Mouse (Mus musculus) liver, embryonic 13.5 days (tissue): ENCODE measurements around the gene Zfp580. TPM values are rescaled to one million over a fixed set of nuclear protein-coding genes. Genes with fewer than 3 reads are reported as not detected.
"Not testable (repeated sequence)": the region's sequence is repeated elsewhere in the genome, so short reads cannot be mapped to it uniquely, and the experiment has no call there.

Experiments used
- ATAC-seq: fragments of 200-750 bp; cut with Nextera tagmentation; 2 replicates; pipeline ENCODE4 v1.8.0; 2017; ENCODE audit warnings: low read depth, mild to moderate bottlenecking, moderate number of reproducible peaks, moderate library complexity
- DNase-seq: peaks from one replicate; pipeline ENCODE4 v3.0.0; 2022
- H3K27ac ChIP-seq: fragments of 300-500 bp; sonication (generic); 2 replicates; pipeline ENCODE4 v1.5.1; 2015; ENCODE audit warnings: moderate library complexity, mild to moderate bottlenecking, inconsistent platforms
- H3K27me3 ChIP-seq: fragments of 300-500 bp; sonication (generic); 2 replicates; pipeline ENCODE4 v1.6.1; 2015; ENCODE audit warnings: mild to moderate bottlenecking, inconsistent platforms
- H3K36me3 ChIP-seq: fragments of 300-500 bp; sonication (generic); 2 replicates; pipeline ENCODE4 v1.6.1; 2015; ENCODE audit warnings: mild to moderate bottlenecking, inconsistent platforms
- H3K4me1 ChIP-seq: fragments of 300-500 bp; sonication (generic); replicated peaks from 2 replicates; pipeline ENCODE4 v1.6.1; 2015; ENCODE audit warnings: inconsistent platforms
- H3K4me2 ChIP-seq: fragments of 300-500 bp; sonication (generic); 2 replicates; pipeline ENCODE4 v1.6.1; 2015; ENCODE audit warnings: inconsistent platforms, mild to moderate bottlenecking, moderate library complexity
- H3K4me3 ChIP-seq: fragments of 300-500 bp; sonication (generic); replicated peaks from 2 replicates; pipeline ENCODE4 v1.5.1; 2015; ENCODE audit warnings: mild to moderate bottlenecking, inconsistent platforms
- H3K9ac ChIP-seq: fragments of 300-500 bp; sonication (generic); 2 replicates; pipeline ENCODE4 v1.6.1; 2015; ENCODE audit warnings: mild to moderate bottlenecking, inconsistent platforms
- H3K9me3 ChIP-seq: fragments of 300-500 bp; sonication (generic); replicated peaks from 2 replicates; pipeline ENCODE4 v1.6.1; 2016; ENCODE audit warnings: inconsistent platforms
- WGBS: fragments of 180-500 bp; shearing (Covaris S2); methylation state at CpG from one replicate; pipeline ENCODE4 v1.1.7; 2015; ENCODE audit not compliant: insufficient replicate concordance; 5-methylcytosine and 5-hydroxymethylcytosine counted together
- polyA plus RNA-seq: library from polyadenylated mRNA; unstranded; fragments of >200 nt; fragmentation: Nextera tagmentation; extraction: Ambion mirVana; gene quantifications from 2 replicates; pipeline ENCODE4 v1.2.1, GENCODE M21; 2015

The Zfp580 gene
- polyA plus RNA-seq, 1 experiment from 2014 or later: 2.7 TPM

DNA sequence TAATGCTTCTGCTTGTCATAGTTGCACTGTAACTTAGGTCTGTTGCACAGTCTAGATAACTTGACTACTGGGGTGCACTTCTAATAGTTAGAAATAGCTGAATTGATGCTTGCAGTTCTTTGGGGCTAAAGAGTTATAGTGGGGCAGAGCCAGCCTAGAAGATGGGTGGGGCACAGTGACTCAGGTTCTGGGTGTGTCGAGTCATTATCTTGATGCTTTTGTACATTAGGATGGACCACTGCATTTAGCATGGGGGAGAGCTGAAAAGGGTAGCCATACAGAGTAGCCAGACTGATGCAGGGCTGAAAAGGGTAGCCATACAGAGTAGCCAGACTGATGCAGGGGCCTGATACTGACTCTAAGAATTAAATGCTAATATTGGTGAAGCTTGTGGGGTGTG, 22.2 kb downstream of the Zfp580 start:
- Histone ChIP-seq H3K9ac (peak overlapping the region; percentile 64), H3K9me3 (no peaks in the 10 kb centered on the region), H3K27ac (peak overlapping the region; percentile 89), H3K4me1 (peaks cover 70% of the 10 kb centered on the region), H3K4me2 (peak overlapping the region; percentile 59), H3K27me3 (no peaks in the 10 kb centered on the region), H3K36me3 (peaks cover 99% of the 10 kb centered on the region), H3K4me3 (peak overlapping the region; percentile 25)
- DNase-seq (peak; percentile 66), ATAC-seq (peak; percentile 78)
- WGBS: 7% methylated on average over 1 of the region's 1 CpGs

DNA sequence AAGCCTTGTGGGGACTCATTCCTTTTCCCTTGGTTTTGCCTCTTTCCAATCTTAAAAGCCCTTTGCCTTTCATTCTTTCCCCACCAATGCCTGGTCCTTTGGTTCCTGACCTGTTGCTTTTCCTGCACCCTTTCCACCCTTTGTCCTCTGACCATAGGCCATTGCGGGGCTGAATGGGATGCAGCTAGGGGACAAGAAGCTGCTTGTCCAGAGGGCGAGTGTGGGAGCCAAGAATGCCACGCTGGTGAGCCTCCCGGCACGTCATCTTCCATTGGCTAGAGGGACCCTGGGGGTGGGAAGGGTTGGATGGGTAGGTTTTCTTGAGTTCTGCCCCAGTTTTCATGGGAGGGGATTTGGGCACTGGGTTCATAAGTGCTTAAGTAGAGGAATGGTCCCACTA, 23.6 kb downstream of the Zfp580 start:
- 0 out of 2 replicates have a peak overlapping the region, but pooled peaks have one; percentile 29 for H3K9ac ChIP-seq
- no peaks in the 10 kb centered on the region for H3K9me3 ChIP-seq
- peak overlapping the region; percentile 64 for H3K27ac ChIP-seq
- H3K4me1 ChIP-seq: peaks cover 73% of the 10 kb centered on the region
- H3K36me3 ChIP-seq: peaks cover 92% of the 10 kb centered on the region
- H3K4me2 ChIP-seq: 0 out of 2 replicates have a peak overlapping the region, but pooled peaks have one; percentile 3
- H3K4me3 ChIP-seq: no peak overlapping the region
- ATAC-seq (no peak), DNase-seq (no peak)
- no peaks in the 10 kb centered on the region for H3K27me3 ChIP-seq
- WGBS: 87% methylated on average over 5 of the region's 5 CpGs

DNA sequence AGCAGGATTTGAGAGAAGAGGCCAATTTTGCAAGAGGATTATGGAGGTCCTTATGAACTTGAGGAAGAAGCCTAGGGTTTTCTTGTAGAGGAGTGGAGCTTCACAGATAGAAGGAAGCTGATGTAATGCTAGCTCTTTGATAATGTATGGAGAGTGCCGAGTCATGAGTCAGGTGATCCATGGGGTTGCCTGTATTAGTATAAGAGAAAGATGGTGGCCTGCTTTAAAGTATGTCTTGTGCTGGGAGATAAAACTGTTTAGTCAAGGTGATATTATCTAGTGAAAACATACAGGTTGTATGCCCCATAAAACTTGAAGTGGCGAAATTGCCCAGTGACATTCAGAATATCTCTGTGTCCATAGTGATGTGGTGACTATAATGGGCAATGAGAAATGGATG, 25.6 kb downstream of the Zfp580 start:
- H3K9me3 ChIP-seq: no peaks in the 10 kb centered on the region
- ATAC-seq (peak; percentile 17; the same call in 1 of the 2 replicates), DNase-seq (peak; percentile 50)
- H3K4me1 ChIP-seq: peaks cover 71% of the 10 kb centered on the region
- WGBS: 41% methylated on average over 2 of the region's 2 CpGs
- 0 out of 2 replicates have a peak overlapping the region, but pooled peaks have one; percentile 14 for H3K9ac ChIP-seq
- peaks cover 74% of the 10 kb centered on the region for H3K36me3 ChIP-seq
- no peak overlapping the region for H3K4me3 ChIP-seq
- peak overlapping the region; percentile 34 for H3K4me2 ChIP-seq
- no peaks in the 10 kb centered on the region for H3K27me3 ChIP-seq
- H3K27ac ChIP-seq: peak overlapping the region; percentile 83

DNA sequence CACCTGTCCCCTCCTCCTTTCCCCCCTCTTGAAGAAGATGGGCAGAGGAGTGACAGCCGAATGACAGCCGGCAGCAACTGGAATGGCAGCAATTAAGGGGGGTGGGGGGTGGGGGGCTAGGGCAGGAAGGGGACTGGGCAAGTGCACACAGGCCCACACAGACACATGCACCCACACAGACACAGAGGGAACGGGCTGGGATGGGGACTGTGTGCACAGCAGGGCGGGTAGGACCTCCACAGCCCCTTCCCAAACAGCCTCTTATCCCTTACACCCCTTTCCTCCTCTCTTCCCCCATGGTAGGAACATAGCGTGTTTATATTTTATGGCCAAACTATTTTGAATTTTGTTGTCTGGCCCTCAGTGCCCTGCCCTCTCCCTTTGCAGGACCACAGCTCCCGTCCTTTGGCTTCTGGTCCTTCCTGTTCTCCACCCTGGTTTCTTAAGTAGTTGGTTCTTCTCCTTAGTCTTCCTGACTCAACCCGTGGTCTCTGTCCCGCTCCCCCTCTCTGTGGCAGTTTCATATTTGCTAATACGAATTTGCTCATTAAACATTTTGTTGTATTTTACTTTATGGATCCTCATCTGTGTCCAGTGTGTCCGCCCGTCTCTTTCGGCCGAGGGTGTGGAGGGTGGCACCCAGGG, 28.1 kb downstream of the Zfp580 start:
- H3K36me3 ChIP-seq: peaks cover 72% of the 10 kb centered on the region
- peaks cover 71% of the 10 kb centered on the region for H3K4me1 ChIP-seq
- H3K4me2 ChIP-seq: peak overlapping the region; percentile 84
- peak overlapping the region; percentile 95 for H3K27ac ChIP-seq
- not testable (repeated sequence) for ATAC-seq, H3K27me3 ChIP-seq, H3K9me3 ChIP-seq, DNase-seq
- H3K9ac ChIP-seq: peak overlapping the region; percentile 98
- whole genome bisulfite sequencing: 36% methylated on average over 9 of the region's 13 CpGs
- peak overlapping the region; percentile 90 for H3K4me3 ChIP-seq

DNA sequence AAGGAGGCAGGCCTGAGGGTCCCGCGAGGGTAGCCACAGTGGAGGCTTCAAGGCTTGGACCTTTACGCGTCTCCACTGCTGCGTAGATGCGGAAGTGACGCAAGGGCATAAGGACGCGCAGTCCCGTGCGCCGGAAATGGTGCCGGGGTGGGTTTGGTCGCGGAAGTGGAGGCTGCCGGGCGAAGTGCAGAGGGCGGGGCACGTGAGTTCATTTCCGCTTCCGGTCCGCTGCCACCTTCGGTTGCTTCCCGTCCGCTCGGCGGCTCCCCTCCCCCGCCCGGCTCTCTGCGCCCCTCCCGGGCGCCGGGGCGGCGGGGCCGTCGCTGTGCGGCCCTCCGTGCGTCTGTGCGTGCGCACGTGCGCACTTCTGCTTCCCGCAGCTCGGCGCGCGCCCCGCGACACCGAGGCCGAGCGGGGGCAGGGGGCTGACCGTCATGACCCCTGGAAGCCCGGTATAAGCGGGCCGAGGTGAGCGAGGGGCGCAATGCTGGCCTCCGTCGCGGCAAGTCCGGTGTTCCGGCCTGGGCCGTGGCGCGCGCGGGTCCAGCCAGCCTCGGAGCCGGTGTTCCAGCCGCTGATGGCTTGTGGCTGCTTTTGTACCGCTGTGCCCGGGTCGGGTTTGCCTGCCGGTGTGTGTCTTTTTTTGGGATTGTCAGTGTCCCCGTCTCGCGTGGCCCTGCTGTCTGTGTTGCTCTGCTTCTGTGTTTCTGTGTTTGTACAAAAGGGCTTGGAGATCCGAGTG, 28.8 kb downstream of the Zfp580 start, which contains the start of gene Epn1:
Gene Epn1 (plus strand): TSS at position 226 of the 742 bp plus-strand sequence.
- peak within 1 kb of the TSS; percentile 90 for H3K4me3 ChIP-seq
- no peaks in the 10 kb centered on the region for H3K9me3 ChIP-seq
- H3K27ac ChIP-seq: peak within 1 kb of the TSS; percentile 95
- H3K9ac ChIP-seq: peak within 1 kb of the TSS; percentile 98
- peaks cover 71% of the 10 kb centered on the region for H3K4me1 ChIP-seq
- no peaks in the 10 kb centered on the region for H3K27me3 ChIP-seq
- H3K36me3 ChIP-seq: peaks cover 72% of the 10 kb centered on the region
- H3K4me2 ChIP-seq: peak within 1 kb of the TSS; percentile 84
- peak; percentile 93 for DNase-seq
- WGBS: under 1% methylated on average over 79 of the region's 81 CpGs
- ATAC-seq: peak; percentile 90

DNA sequence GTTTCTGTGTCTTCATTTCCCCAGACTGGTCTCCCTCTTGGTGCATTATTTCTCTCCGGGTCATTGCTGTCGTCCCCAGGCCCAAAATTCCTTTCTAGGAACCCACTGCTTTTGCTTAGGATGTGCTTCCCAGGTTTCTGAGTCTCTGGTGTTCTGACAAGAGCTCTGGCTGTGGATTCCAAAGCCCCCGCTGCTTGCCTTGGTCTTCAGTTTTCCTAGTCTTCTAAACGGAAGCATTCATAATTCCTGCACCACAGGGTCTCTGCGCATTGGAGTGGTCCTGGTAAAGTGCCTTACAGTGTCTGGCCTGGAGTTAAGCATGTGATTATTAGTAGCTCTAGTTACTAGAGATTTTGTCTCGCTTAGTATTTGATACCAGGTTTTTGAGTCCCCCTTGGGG, 29.5 kb downstream of the Zfp580 start:
- peaks cover 71% of the 10 kb centered on the region for H3K4me1 ChIP-seq
- ATAC-seq: no peak

DNA sequence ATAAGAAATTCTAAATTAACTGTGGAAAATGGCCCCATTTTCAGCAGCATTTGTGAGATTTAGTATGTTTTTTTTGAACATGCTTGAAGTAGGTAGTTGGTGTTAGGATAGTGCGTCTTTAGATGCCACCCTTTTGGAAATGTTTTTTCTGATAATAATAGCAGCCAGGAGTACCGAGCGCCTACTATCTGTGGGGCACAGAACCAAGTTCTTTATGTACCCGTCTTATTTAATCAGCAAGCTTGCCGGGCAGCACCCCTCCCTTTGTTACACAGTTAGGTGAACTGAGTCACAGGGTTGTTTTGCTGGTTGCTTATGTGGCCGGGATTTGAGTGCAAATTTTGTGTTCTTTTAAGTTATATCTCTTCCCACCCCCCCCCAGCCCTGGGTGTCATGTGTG, 29.9 kb downstream of the Zfp580 start:
- ATAC-seq (peak; percentile 56), DNase-seq (peak; percentile 66)
- Histone ChIP-seq H3K4me1 (peaks cover 71% of the 10 kb centered on the region), H3K36me3 (peaks cover 73% of the 10 kb centered on the region), H3K9me3 (no peaks in the 10 kb centered on the region), H3K27me3 (no peaks in the 10 kb centered on the region), H3K27ac (peak overlapping the region; percentile 95), H3K4me2 (peak overlapping the region; percentile 84), H3K9ac (peak overlapping the region; percentile 98), H3K4me3 (peak overlapping the region; percentile 90)
- WGBS: 16% methylated on average over 6 of the region's 6 CpGs

More for the DNA sequence above, 29.5 kb downstream of the Zfp580 start:
- no peaks in the 10 kb centered on the region for H3K9me3 ChIP-seq
- peak overlapping the region; percentile 95 for H3K27ac ChIP-seq
- peak overlapping the region; percentile 98 for H3K9ac ChIP-seq
- H3K4me2 ChIP-seq: peak overlapping the region; percentile 84
- peaks cover 72% of the 10 kb centered on the region for H3K36me3 ChIP-seq
- H3K27me3 ChIP-seq: no peaks in the 10 kb centered on the region
- peak overlapping the region; percentile 90 for H3K4me3 ChIP-seq
- no peak for DNase-seq
- 6% methylated on average over 6 of the region's 6 CpGs for WGBS

DNA sequence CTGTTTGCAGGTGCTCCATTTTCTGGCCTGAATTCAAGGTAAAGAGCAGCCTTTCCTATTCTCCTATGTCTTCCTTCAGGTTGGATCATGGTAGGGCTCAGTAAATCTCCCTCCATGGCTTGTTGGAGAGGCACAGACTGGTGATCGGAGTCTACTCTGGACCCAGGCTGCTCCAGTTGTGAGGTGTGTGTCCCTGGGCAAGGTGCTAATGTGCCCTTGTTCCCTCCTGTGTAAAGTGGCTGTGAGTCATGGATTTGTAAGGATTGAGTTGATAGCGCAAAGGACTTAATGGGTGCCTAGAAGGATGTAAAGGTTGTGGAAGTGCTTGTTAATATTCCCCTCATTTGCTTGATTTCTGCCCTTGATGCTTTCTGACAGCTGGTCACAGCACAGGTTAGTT, 30.6 kb downstream of the Zfp580 start:
- Histone ChIP-seq H3K4me2 (peak overlapping the region; percentile 84), H3K4me1 (peaks cover 69% of the 10 kb centered on the region), H3K4me3 (peak overlapping the region; percentile 90), H3K27me3 (no peaks in the 10 kb centered on the region), H3K9ac (peak overlapping the region; percentile 98), H3K27ac (peak overlapping the region; percentile 95), H3K36me3 (peaks cover 73% of the 10 kb centered on the region), H3K9me3 (no peaks in the 10 kb centered on the region)
- no peak for DNase-seq
- 80% methylated on average over 2 of the region's 2 CpGs for WGBS
- ATAC-seq: no peak

DNA sequence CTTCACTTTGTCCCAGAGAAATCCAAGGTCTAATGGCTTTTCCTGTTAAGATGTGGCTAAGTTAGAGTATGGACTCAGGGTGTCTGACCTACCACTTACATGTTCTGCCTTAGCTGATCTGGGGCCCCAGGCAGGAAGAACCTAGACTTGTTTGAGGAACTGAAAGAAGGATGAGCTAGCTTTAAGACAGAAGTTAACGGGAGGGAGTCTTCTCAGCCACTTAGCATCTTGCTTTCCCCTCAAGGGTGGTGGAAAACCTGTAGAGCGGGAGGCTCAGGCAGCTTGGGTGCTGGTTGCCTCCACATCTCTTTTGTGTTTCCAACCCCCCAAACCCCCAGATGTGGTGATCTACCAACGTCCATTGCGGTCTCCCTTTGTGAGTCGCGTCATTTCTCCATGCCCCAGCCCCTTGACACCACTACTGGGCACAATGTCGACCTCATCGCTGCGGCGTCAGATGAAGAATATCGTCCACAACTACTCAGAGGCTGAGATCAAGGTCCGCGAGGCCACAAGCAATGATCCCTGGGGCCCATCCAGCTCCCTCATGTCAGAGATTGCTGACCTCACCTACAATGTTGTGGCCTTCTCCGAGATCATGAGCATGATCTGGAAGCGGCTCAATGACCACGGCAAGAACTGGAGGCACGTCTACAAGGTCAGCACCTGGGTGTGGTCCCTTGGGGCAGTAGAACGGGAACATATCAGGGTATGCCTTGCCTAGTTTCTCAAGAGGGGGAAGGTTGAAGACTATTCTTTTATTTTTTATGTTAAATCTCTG, 32.2 kb downstream of the Zfp580 start:
- DNase-seq: no peak
- H3K36me3 ChIP-seq: peaks cover 73% of the 10 kb centered on the region
- ATAC-seq: no peak
- H3K4me2 ChIP-seq: peak overlapping the region; percentile 28
- peak overlapping the region; percentile 32 for H3K27ac ChIP-seq
- WGBS: 83% methylated on average over 18 of the region's 18 CpGs
- H3K27me3 ChIP-seq: no peaks in the 10 kb centered on the region
- H3K9me3 ChIP-seq: no peaks in the 10 kb centered on the region
- peak overlapping the region; percentile 15 for H3K4me3 ChIP-seq
- H3K9ac ChIP-seq: 0 out of 2 replicates have a peak overlapping the region, but pooled peaks have one; percentile 30
- peaks cover 71% of the 10 kb centered on the region for H3K4me1 ChIP-seq

DNA sequence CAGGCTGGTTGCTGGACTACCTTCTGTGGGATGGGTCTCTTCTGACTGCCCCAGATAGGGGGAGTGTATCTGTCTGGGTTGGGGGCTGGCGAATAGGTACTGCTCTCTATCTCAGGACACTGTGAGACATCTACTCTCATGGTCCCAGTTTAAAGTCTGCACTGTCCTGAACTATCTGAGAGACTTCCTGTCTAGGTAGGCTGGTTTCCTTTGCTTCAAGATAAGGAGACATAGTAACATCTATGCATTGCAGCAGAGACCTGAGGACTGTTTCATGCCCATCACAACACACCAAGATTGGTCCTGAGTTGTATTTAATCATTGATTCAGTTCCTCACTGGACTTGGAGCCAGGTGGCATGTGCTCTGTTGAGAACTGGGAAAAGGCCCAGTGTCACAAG, 34.2 kb downstream of the Zfp580 start:
- no peaks in the 10 kb centered on the region for H3K9me3 ChIP-seq
- H3K36me3 ChIP-seq: peaks cover 84% of the 10 kb centered on the region
- H3K4me3 ChIP-seq: no peak overlapping the region
- no peak overlapping the region for H3K27ac ChIP-seq
- no peak for DNase-seq
- no peak overlapping the region for H3K4me2 ChIP-seq
- H3K27me3 ChIP-seq: no peaks in the 10 kb centered on the region
- WGBS: 29% methylated on average over 1 of the region's 1 CpGs
- ATAC-seq: no peak
- H3K4me1 ChIP-seq: peaks cover 68% of the 10 kb centered on the region
- no peak overlapping the region for H3K9ac ChIP-seq

DNA sequence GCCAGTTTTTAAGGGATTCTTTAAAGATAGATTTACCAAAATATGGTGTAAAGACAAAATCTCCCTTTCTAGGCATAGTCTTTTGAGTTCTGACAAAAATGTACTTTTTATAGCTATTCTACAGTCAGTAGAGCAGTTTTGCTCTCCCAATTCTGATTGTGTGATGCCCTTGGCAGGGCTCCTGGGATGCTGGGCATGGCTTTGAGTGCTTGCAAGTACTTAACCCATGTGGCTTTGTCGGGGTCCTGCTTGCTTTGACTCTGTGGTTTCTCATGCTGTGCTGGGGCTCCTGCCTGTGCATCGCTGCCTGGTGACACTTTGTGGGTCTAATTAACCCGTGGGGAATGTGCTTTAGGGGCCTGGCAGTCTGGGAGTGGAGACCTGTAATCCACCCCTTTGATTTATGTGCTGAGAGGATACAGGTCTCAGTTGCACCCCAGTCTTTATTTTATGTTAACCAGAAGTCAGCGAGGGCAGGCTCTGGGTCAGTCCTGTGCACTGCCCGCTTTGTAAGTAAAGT, 35.6 kb downstream of the Zfp580 start:
- H3K9ac ChIP-seq: no peak overlapping the region
- no peak overlapping the region for H3K4me2 ChIP-seq
- whole genome bisulfite sequencing: 89% methylated on average over 5 of the region's 5 CpGs
- ATAC-seq (no peak), DNase-seq (no peak)
- H3K27ac ChIP-seq: no peak overlapping the region
- no peak overlapping the region for H3K4me3 ChIP-seq
- H3K36me3 ChIP-seq: peaks cover 96% of the 10 kb centered on the region
- no peaks in the 10 kb centered on the region for H3K9me3 ChIP-seq
- no peaks in the 10 kb centered on the region for H3K27me3 ChIP-seq
- peaks cover 66% of the 10 kb centered on the region for H3K4me1 ChIP-seq
